Mouse (Mus musculus) limb, embryonic 14.5 days (tissue): Measurements from ENCODE around the gene Olfr907. TPM values are rescaled to one million over a fixed set of nuclear protein-coding genes. Genes with fewer than 3 reads are reported as not detected.

Source experiments
- ATAC-seq: fragments of 200-750 bp; cut with Nextera tagmentation; 2 replicates; pipeline ENCODE4 v1.8.0; 2017; ENCODE audit warnings: low read depth, moderate number of reproducible peaks, moderate TSS enrichment; ENCODE audit not compliant: low FRiP score
- DNase-seq: peaks from one replicate; pipeline ENCODE4 v3.0.0-alpha.2; 2015; ENCODE audit warnings: low spot score
- H3K27ac ChIP-seq: fragments of 300-500 bp; sonication (generic); replicated peaks from 2 replicates; pipeline ENCODE4 v1.5.1; 2014; ENCODE audit warnings: low read depth, mild to moderate bottlenecking, low read length, moderate library complexity, mixed read lengths
- H3K27me3 ChIP-seq: fragments of 300-500 bp; sonication (generic); 2 replicates; pipeline ENCODE4 v1.6.1; 2014; ENCODE audit warnings: low read length, mixed read lengths; ENCODE audit not compliant: control insufficient read depth, insufficient read depth
- H3K36me3 ChIP-seq: fragments of 300-500 bp; sonication (generic); 2 replicates; pipeline ENCODE4 v1.6.1; 2014; ENCODE audit warnings: mild to moderate bottlenecking, low read length, moderate library complexity, mixed read lengths; ENCODE audit not compliant: control insufficient read depth, insufficient read depth
- H3K4me1 ChIP-seq: fragments of 300-500 bp; sonication (generic); 2 replicates; pipeline ENCODE4 v1.6.1; 2014; ENCODE audit warnings: antibody characterized with exemption, low read length, mixed read lengths; ENCODE audit not compliant: control insufficient read depth, insufficient read depth
- H3K4me2 ChIP-seq: fragments of 300-500 bp; sonication (generic); replicated peaks from 2 replicates; pipeline ENCODE4 v1.6.1; 2014; ENCODE audit warnings: low read depth, mild to moderate bottlenecking, low read length, moderate library complexity; ENCODE audit not compliant: severe bottlenecking
- H3K4me3 ChIP-seq: fragments of 300-500 bp; sonication (generic); replicated peaks from 2 replicates; pipeline ENCODE4 v1.5.1; 2014; ENCODE audit warnings: low read length
- H3K9ac ChIP-seq: fragments of 300-500 bp; sonication (generic); 2 replicates; pipeline ENCODE4 v1.6.1; 2014; ENCODE audit warnings: mild to moderate bottlenecking, low read depth, low read length, moderate library complexity; ENCODE audit not compliant: severe bottlenecking
- H3K9me3 ChIP-seq: fragments of 300-500 bp; sonication (generic); 2 replicates; pipeline ENCODE4 v1.6.1; 2016; ENCODE audit warnings: low read length; ENCODE audit not compliant: control insufficient read depth
- POLR2A ChIP-seq: fragments of 200-500 bp; IDR thresholded peaks from 2 replicates; pipeline ENCODE4 v1.8.0; 2012; ENCODE audit warnings: inconsistent platforms, mild to moderate bottlenecking, moderate library complexity, borderline replicate concordance; ENCODE audit not compliant: insufficient read depth, insufficient read length; ENCODE audit errors: extremely low read depth
- WGBS: fragments of 180-500 bp; shearing (Covaris S2); extraction: QIAGEN DNeasy Blood & Tissue Kit; methylation state at CpG from one replicate; pipeline ENCODE4 v1.1.7; 2014; 5-methylcytosine and 5-hydroxymethylcytosine counted together
- polyA plus RNA-seq, 2 experiments: library from polyadenylated mRNA; depleted of rRNA in 1 of 2; stranded (reverse) in 1 of 2; unstranded in 1 of 2; fragments of >200 nt; fragmentation: Nextera tagmentation in 1 of 2; extraction: Ambion mirVana in 1 of 2; gene quantifications; 2 replicates each; pipeline versions ENCODE4 v1.2.1 to v1.2.3; 2012 to 2014

The Olfr907 gene
- polyA plus RNA-seq, 2 experiments: not detected

DNA sequence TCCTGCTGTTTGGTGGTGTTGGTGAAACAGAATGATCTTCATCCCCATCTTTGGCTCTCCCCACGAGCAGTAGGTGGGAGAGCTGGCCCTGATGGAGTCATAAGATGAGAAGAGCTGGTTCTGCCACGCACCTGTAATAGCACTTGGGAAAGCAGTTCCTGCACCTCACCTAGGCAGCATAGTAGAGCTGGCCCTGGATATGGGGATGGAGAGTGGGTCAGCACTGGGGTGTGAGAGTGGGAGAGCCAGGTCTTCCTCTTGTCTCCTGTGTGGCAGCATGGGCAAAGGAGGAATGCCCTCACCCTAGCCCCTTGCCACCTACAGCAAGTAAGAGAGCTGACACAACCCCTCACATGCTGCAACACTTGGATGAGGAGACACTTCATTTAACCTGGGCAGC is 16.8 kb downstream of the Olfr907 start:
- WGBS: 59% methylated on average over 2 of the region's 2 CpGs
- TF ChIP-seq POLR2A: no peak
- no peak for ATAC-seq
- H3K4me1 ChIP-seq: no peaks in the 10 kb centered on the region
- H3K36me3 ChIP-seq: no peaks in the 10 kb centered on the region
- no peak overlapping the region for H3K9ac ChIP-seq
- no peak for DNase-seq
- H3K27me3 ChIP-seq: no peaks in the 10 kb centered on the region
- no peak overlapping the region for H3K4me3 ChIP-seq
- no peak overlapping the region for H3K4me2 ChIP-seq
- no peaks in the 10 kb centered on the region for H3K9me3 ChIP-seq
- H3K27ac ChIP-seq: no peak overlapping the region

- Histone ChIP-seq H3K9me3 (no peaks in the 10 kb centered on the region), H3K36me3 (no peaks in the 10 kb centered on the region), H3K27ac (no peak within 1 kb of the TSS), H3K4me1 (no peaks in the 10 kb centered on the region), H3K4me2 (no peak within 1 kb of the TSS), H3K27me3 (no peaks in the 10 kb centered on the region), H3K4me3 (no peak within 1 kb of the TSS), H3K9ac (no peak within 1 kb of the TSS)
- 76% methylated on average over 1 of the region's 1 CpGs for WGBS
- no peak for TF ChIP-seq POLR2A
- no peak for ATAC-seq
- no peak for DNase-seq
Measured at GRCm38 (mm10) chr9:38521280-38521679, 25.7 kb downstream of the Olfr907 start, which contains the start of gene Olfr911-ps1. Gene Olfr911-ps1, plus strand, starts transcription at chr9:38521580.

DNA sequence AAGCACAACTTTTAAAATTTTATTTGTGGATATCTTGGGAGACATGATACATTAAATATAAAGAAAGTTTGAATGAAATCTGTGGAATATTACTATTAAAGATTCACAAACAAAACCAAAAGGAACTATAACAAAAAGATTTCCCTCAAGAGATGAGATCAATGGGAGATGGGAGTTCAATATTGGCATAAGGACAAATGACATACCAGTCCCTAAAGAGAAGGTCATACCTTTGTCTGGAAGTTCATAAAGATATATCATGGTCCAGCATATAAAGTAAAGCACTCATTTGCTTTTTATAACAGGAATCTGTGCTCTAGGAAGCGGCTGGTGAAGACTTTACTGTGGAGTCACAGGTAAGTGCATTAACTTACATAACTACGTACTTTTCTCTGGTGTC is 41.9 kb downstream of the Olfr907 start, which contains the start of gene Olfr910:
TSS of gene Olfr910 (plus strand) at position 301 of the 400 bp plus-strand sequence.
- Histone ChIP-seq H3K4me1 (no peaks in the 10 kb centered on the region), H3K4me2 (no peak within 1 kb of the TSS), H3K9ac (no peak within 1 kb of the TSS), H3K36me3 (no peaks in the 10 kb centered on the region), H3K27me3 (no peaks in the 10 kb centered on the region), H3K4me3 (no peak within 1 kb of the TSS), H3K9me3 (no peaks in the 10 kb centered on the region), H3K27ac (no peak within 1 kb of the TSS)
- 85% methylated on average over 2 of the region's 2 CpGs for WGBS
- no peak for DNase-seq
- ATAC-seq: no peak
- no peak for TF ChIP-seq POLR2A

Other genes with a start within 250 kb of the Olfr907 start
- gene Olfr143, start 243.0 kb upstream of the Olfr907 start, polyA plus RNA-seq (2012; rRNA removed): 0.03 and 0.04 TPM in 2 replicates
- gene Olfr143, start 243.0 kb upstream of the Olfr907 start, polyA plus RNA-seq (2014; fragmentation: Nextera tagmentation; extraction: Ambion mirVana): not detected in 2 replicates
- gene Olfr895, start 227.9 kb upstream of the Olfr907 start, polyA plus RNA-seq (2012; rRNA removed): 0.09 TPM in 1 of 2 replicates, not detected in the other
- gene Olfr895, start 227.9 kb upstream of the Olfr907 start, polyA plus RNA-seq (2014; fragmentation: Nextera tagmentation; extraction: Ambion mirVana): not detected in 2 replicates
- not detected in 2 replicates for gene Olfr896-ps1, start 204.7 kb upstream of the Olfr907 start, polyA plus RNA-seq (2012; rRNA removed)
- gene Olfr896-ps1, start 204.7 kb upstream of the Olfr907 start, polyA plus RNA-seq (2014; fragmentation: Nextera tagmentation; extraction: Ambion mirVana): not detected in 2 replicates
- not detected in 2 replicates for gene Olfr25, start 166.7 kb upstream of the Olfr907 start, polyA plus RNA-seq (2012; rRNA removed)
- gene Olfr25, start 166.7 kb upstream of the Olfr907 start, polyA plus RNA-seq (2014; fragmentation: Nextera tagmentation; extraction: Ambion mirVana): not detected in 2 replicates
- gene Olfr898, start 147.4 kb upstream of the Olfr907 start, polyA plus RNA-seq (2012; rRNA removed): not detected in 2 replicates
- gene Olfr898, start 147.4 kb upstream of the Olfr907 start, polyA plus RNA-seq (2014; fragmentation: Nextera tagmentation; extraction: Ambion mirVana): not detected in 2 replicates
- gene Olfr250, start 128.9 kb upstream of the Olfr907 start, polyA plus RNA-seq (2012; rRNA removed): not detected in 2 replicates
- gene Olfr250, start 128.9 kb upstream of the Olfr907 start, polyA plus RNA-seq (2014; fragmentation: Nextera tagmentation; extraction: Ambion mirVana): not detected in 2 replicates
- not detected in 2 replicates for gene Olfr251, start 118.7 kb upstream of the Olfr907 start, polyA plus RNA-seq (2012; rRNA removed)
- not detected in 2 replicates for gene Olfr251, start 118.7 kb upstream of the Olfr907 start, polyA plus RNA-seq (2014; fragmentation: Nextera tagmentation; extraction: Ambion mirVana)
- not detected in 2 replicates for gene Olfr147, start 94.1 kb upstream of the Olfr907 start, polyA plus RNA-seq (2012; rRNA removed)
- gene Olfr147, start 94.1 kb upstream of the Olfr907 start, polyA plus RNA-seq (2014; fragmentation: Nextera tagmentation; extraction: Ambion mirVana): not detected in 2 replicates
- gene Olfr901, start 66.3 kb upstream of the Olfr907 start, polyA plus RNA-seq (2012; rRNA removed): not detected in 2 replicates
- not detected in 2 replicates for gene Olfr901, start 66.3 kb upstream of the Olfr907 start, polyA plus RNA-seq (2014; fragmentation: Nextera tagmentation; extraction: Ambion mirVana)
- gene Olfr902, start 48.1 kb upstream of the Olfr907 start, polyA plus RNA-seq (2012; rRNA removed): not detected in 2 replicates
- not detected in 2 replicates for gene Olfr902, start 48.1 kb upstream of the Olfr907 start, polyA plus RNA-seq (2014; fragmentation: Nextera tagmentation; extraction: Ambion mirVana)
- not detected in 2 replicates for gene Olfr904, start 32.7 kb upstream of the Olfr907 start, polyA plus RNA-seq (2012; rRNA removed)
- not detected in 2 replicates for gene Olfr904, start 32.7 kb upstream of the Olfr907 start, polyA plus RNA-seq (2014; fragmentation: Nextera tagmentation; extraction: Ambion mirVana)
- not detected in 2 replicates for gene Olfr905, start 24.7 kb upstream of the Olfr907 start, polyA plus RNA-seq (2012; rRNA removed)
- not detected in 2 replicates for gene Olfr905, start 24.7 kb upstream of the Olfr907 start, polyA plus RNA-seq (2014; fragmentation: Nextera tagmentation; extraction: Ambion mirVana)
- not detected in 2 replicates for gene Olfr906, start 8.7 kb upstream of the Olfr907 start, polyA plus RNA-seq (2012; rRNA removed)
- not detected in 2 replicates for gene Olfr906, start 8.7 kb upstream of the Olfr907 start, polyA plus RNA-seq (2014; fragmentation: Nextera tagmentation; extraction: Ambion mirVana)
- gene Olfr911-ps1, start 25.8 kb downstream of the Olfr907 start, polyA plus RNA-seq (2012; rRNA removed): not detected in 2 replicates
- not detected in 2 replicates for gene Olfr911-ps1, start 25.8 kb downstream of the Olfr907 start, polyA plus RNA-seq (2014; fragmentation: Nextera tagmentation; extraction: Ambion mirVana)
- not detected in 2 replicates for gene Olfr910, start 42.0 kb downstream of the Olfr907 start, polyA plus RNA-seq (2012; rRNA removed)
- gene Olfr910, start 42.0 kb downstream of the Olfr907 start, polyA plus RNA-seq (2014; fragmentation: Nextera tagmentation; extraction: Ambion mirVana): not detected in 2 replicates
- not detected in 2 replicates for gene Olfr912, start 84.4 kb downstream of the Olfr907 start, polyA plus RNA-seq (2012; rRNA removed)
- not detected in 2 replicates for gene Olfr912, start 84.4 kb downstream of the Olfr907 start, polyA plus RNA-seq (2014; fragmentation: Nextera tagmentation; extraction: Ambion mirVana)
- gene Olfr913, start 97.0 kb downstream of the Olfr907 start, polyA plus RNA-seq (2012; rRNA removed): not detected in 2 replicates
- not detected in 2 replicates for gene Olfr913, start 97.0 kb downstream of the Olfr907 start, polyA plus RNA-seq (2014; fragmentation: Nextera tagmentation; extraction: Ambion mirVana)
- gene Olfr914, start 109.3 kb downstream of the Olfr907 start, polyA plus RNA-seq (2012; rRNA removed): not detected in 2 replicates
- not detected in 2 replicates for gene Olfr914, start 109.3 kb downstream of the Olfr907 start, polyA plus RNA-seq (2014; fragmentation: Nextera tagmentation; extraction: Ambion mirVana)
- gene Olfr916, start 164.1 kb downstream of the Olfr907 start, polyA plus RNA-seq (2012; rRNA removed): not detected in 2 replicates
- gene Olfr916, start 164.1 kb downstream of the Olfr907 start, polyA plus RNA-seq (2014; fragmentation: Nextera tagmentation; extraction: Ambion mirVana): not detected in 2 replicates
- not detected in 2 replicates for gene Olfr917, start 170.0 kb downstream of the Olfr907 start, polyA plus RNA-seq (2012; rRNA removed)
- gene Olfr917, start 170.0 kb downstream of the Olfr907 start, polyA plus RNA-seq (2014; fragmentation: Nextera tagmentation; extraction: Ambion mirVana): not detected in 2 replicates
- gene Olfr918, start 178.8 kb downstream of the Olfr907 start, polyA plus RNA-seq (2012; rRNA removed): not detected in 2 replicates
- not detected in 2 replicates for gene Olfr918, start 178.8 kb downstream of the Olfr907 start, polyA plus RNA-seq (2014; fragmentation: Nextera tagmentation; extraction: Ambion mirVana)
- not detected in 2 replicates for gene Olfr919, start 207.9 kb downstream of the Olfr907 start, polyA plus RNA-seq (2012; rRNA removed)
- gene Olfr919, start 207.9 kb downstream of the Olfr907 start, polyA plus RNA-seq (2014; fragmentation: Nextera tagmentation; extraction: Ambion mirVana): not detected in 2 replicates
- gene Vwa5a, start 222.5 kb downstream of the Olfr907 start, polyA plus RNA-seq (2012; rRNA removed): 19.1 and 20.6 TPM in 2 replicates
- gene Vwa5a, start 222.5 kb downstream of the Olfr907 start, polyA plus RNA-seq (2014; fragmentation: Nextera tagmentation; extraction: Ambion mirVana): 26.2 and 28.6 TPM in 2 replicates